Mouse (Mus musculus) spleen, postnatal 10 days (tissue): ENCODE measurements around the gene Cacna1g.

ENCODE experiments used
- DNase-seq, 2 experiments: peaks; one replicate each; pipeline ENCODE4 v3.0.0; 2021 to 2022; ENCODE audit warnings: low spot score in 2 of 2

Gene Cacna1g

DNA sequence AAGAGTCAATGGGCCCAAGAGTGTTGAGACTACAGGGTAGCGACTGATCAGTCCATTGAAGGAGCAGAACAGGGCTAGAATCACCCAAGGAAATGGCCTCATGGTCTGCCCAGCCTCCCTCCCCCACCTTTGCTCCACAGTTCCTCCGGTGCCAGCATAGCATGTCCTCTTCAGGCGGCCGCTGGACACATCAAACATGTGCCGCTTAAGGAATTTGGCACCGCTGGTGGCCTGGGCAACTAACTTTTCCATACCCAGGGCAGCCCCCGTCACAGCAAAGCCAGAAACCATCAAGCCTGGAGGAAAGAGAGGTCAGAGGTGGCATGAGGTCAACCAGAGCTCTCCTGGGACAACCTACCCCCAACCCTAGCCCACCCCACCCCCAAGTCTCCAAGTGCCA, 8.0 kb upstream of the Cacna1g start:
- DNase-seq, result no peak

DNA sequence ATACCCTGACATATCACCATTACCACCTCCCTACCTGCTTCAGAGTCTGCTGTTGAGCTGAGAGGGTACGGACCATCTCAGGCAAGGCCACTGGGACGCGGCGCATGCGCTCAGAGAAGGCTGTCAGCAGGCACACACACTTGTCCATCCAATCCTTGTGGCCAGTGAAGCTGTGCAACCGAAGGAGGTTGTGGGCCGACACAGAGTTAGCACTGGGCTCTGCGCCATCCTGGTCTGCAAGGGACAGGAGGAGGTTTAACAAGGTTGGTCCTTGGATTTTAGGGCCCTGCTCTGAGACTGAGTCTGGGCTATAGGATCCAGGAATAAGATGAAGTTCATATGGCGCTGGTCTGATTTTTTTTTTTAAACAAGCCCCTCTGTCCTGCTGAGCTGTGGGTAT, 6.4 kb upstream of the Cacna1g start:
- no peak for DNase-seq

DNA sequence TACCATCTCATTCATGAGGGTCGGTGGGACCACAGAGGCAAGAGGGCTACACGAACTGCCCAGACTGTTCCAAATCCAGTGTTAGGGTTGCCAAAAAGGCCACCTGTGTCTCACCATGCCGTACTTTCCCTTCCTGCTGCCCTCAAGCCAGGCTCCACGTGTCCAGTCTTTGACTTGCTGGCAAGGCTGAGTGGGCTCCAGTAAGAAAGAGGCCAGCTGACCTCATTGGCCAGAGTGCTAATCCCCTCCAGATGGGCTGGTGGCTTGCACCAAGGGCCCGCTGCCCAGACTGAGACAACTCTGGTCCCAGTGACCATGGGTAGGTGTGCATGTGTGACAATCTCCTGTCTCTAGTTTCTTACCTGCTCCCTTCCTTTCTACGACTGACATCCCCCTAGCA, 3.7 kb upstream of the Cacna1g start:
- no peak for DNase-seq

DNA sequence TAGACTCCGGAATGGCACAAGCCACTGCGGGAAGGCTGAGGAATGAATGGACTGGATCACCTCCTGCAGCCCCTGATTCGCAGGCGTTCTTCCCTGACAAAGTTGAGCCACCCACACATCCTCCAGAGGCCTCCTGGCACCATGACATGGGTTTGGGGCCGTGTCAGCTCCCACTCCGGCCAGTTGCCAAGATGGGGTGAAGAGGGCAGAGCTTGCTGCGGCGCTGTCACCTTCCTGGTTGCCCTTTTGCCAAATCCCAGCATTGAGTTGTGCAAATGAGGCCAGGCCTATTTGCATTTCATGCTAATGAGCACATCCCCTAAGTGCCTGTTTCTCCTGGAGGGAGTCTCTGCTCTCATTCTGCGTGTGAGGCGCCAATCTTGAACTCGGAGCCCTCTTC, 1.7 kb upstream of the Cacna1g start:
- no peak for DNase-seq

DNA sequence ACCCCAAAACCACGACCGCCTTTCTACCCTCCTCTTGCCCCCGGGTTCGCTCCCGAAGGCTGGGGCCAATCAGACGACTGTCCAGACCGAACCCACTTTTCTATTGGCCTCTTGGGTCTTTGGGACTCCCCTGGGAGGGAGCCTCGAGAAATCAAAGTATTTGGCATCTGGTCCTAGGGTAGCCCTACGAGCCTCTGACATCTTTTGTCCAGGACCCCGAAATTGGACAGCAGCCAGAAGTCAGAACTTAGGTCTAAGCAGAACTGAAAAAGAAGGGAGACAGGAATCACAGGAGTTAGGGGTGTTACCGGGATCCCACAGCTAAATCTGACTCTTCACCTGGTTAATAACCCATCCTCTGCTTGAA, 529 bp upstream of the Cacna1g start:
- peak in 1 of 2 experiments; percentile 40 for DNase-seq

DNA sequence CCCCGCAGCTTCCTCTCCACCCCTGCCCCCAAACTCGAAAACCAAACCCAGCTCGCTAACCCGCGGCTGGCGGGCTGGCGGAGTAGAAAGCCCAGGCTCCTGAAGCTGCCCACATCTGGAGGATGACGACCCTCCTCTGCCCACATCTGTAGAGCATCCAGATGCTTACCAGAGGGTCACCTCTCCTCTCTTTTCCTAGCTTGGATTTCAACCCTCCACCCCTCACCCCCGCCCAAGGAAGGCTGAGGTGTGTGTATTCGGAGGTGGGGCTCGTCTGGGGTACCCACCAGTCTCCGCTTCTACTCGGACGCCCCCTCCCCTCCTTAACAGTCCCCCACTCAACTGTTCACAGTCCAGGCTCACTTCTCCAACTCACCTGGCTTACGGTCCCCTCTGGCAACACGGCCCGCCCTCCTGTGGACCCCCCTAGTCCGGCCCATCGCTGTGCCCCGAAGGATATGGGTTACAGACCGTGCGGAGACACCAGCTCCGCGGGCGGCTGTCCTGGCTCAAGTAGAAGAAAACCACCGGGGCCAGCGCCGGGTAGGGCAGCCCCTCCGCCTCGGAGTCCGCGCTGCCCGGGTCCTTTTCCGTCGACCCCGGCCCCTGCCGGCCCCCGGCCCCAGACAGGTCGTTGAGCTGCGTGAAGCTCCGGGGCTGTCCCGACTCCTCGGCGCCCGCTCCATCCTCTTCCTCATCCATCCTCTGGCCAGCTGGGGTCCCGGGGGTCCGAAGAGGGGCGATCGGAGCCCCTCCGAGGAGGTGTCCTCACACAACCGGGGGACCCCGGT, 887 bp downstream of the Cacna1g start:
- DNase-seq, result no peak

DNA sequence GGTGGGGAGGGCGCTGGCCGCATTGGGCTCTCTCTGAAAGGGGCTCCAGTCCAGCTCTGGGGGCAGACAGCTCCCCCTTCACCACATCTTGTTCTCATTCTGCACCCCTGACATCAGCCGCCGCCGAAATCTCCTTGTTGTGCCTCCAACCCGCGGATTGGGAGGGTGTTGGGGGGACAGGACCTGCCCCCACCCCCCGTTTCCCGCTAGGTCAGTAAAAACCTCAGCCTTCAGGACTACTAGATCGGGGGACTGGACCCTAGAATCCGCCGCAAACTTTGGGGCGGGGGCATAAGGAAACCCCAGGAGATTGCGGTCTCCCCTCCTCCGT, 1.4 kb downstream of the Cacna1g start:
- no peak for DNase-seq

DNA sequence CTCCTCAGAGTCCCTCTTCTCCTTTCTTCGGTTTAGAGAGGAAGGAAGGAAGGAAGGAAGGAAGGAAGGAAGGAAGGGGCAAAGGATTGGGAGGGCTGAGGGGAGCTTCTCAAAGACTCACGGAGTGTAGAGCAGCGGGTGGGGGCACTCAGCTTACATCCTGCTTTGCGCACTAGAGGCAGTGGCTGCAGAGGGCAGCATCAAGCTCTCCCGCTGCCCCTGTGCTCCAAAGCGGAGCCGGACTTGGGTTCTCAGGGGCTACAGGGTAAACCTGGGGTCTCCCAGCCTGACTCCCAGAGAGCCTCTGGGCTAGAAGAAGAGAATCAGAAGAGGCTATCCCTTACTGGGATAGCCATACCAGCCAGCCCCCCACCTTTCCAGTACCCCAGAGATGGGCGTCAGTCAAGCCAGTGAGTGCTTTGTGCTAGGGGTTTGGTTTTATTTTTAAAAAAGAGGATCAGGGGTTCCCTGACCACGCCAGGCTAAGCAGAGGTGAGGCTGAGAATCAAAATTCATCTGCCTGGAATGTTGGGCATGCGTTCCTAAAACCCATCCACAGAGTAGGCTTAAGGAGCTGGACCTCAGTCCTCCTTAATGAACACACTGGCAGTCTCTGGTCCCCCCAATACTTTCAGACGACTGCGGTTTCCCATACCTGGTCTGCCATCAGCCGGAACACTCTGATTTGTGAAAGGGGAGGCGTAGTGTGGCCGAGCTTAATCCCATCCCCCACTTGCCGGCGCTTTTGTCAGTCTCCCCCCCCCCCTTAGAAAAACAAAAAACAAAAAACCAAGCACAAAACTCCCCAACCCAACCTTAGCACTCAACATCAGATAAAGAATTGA, 2.0 kb downstream of the Cacna1g start:
- DNase-seq, result no peak

DNA sequence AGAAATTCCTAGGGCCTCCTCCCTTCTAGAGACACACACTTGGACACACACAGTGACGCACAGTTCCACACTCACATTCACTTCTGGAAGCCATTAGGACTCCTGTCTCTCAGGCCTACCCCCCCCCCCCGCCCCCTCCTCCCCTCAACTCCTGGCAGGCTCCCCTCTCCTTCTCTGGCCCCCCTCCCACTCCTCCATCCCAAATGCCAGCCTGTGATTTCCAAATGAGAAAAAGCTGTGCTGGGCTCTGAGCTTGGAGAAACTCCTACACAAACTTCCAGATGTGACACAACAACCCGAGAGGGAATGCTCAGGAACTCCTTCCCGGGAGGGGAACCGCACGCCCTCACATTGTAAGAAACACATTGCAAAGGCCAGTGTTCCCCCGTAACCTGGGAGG, 3.6 kb downstream of the Cacna1g start:
- DNase-seq, result no peak

DNA sequence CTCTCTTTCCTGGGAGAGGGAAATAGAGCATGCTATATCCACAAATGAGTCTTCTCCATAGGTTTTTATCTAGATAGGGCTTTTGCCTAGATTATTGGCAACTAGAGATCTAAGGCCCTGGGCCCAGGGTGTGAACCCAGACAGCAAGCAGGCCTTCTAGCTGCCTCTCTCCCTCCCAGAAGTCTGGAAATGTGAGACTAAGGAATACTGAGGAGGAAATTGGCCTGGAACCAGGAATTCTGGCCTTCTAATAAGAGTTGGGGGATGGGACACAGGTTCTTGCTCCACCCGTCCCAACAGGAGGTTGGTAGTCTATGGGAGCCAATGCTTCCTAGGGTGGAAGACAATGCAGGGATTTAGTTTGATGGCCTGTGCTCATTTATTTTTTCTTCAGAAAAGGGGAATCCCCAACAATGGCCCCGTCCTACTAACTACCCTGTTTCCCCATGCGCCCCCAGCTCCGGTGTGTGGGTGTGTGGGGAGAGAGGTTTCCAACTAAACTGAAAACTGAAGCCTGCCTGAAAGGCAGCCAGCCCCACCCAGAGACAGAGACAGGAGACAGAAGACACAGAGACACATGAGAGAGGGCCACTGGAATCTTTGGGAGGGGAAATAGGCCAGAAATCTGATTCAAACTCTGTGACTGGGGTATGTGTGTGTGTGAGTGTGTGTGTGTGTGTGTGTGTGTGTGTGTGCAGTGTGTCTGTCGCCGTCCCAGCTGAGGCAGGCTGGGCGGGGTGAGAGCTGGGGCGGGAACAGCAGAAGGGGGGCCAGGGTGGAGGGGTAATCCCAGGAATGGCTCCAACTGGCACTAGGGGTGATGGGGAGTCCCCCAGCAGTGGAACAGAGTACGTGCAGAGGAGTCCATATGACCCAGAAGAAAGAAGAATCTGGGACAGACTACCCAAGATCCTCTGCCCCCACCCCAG, 4.6 kb downstream of the Cacna1g start:
- no peak for DNase-seq

DNA sequence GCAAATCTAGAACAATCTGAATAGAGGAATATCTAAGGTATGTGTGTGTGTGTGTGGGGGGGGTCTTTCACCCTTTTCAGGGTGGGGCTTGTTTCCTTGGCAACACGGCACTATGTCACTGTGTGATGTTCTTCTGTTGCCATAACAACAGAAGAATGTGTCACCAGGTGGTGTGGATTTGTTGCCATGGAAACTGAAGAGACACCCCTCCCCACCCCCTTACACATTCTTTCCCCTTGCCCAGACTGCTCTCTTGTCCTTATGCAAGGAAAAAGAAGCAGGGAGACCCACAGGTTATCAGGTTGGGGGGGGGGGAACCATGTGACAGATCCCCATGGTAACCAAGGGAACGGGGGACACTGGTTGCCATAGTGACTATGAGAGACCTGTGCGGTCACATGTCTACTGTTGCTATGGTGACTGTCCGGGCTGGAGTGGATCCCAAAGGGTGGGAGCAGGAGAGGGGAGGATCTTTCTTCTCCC, 5.4 kb downstream of the Cacna1g start:
- no peak for DNase-seq

DNA sequence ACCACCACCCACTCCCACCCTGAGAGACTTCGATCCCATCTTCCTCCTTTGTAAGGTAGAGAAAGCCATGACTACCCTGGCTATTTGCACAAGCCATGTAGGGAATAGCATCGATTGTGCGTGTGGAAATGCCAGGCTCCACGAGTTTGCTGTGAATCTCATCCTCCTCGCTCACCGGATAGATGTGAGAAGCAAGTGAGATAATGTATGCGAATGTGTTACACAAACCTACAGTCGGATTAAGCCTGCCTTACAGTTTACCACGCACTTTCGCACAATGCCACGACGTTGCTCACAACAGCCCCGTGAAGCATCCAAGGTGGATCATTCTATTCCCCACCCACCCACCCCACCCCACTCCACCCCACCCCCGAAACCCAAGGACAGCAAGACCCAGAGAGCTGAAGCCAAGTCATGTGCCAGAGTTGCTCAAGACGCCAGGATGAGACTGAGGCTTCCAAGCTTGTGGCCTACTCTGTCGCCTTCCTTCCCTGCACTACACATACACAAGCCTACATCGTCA, 7.6 kb downstream of the Cacna1g start:
- DNase-seq, result no peak

DNA sequence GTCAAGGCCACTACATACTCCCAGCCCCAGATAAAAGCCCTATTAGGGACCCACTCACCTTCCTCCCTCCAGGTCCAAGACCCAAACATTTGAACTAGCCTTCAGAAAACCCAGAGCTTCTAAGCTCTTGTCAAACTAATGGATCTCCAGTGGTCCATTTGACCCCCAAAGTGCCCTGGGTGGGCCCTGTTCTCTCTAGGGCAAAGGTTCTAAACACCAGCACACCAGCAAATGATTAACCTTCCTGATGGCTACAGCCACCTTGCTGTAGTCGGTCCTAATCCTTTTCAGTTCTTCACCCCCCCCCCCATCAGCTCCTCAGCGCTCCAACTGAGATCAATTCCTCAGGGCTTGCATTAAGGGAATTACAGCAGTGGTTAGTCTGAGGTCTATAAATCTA, 9.8 kb downstream of the Cacna1g start:
- DNase-seq, result no peak

DNA sequence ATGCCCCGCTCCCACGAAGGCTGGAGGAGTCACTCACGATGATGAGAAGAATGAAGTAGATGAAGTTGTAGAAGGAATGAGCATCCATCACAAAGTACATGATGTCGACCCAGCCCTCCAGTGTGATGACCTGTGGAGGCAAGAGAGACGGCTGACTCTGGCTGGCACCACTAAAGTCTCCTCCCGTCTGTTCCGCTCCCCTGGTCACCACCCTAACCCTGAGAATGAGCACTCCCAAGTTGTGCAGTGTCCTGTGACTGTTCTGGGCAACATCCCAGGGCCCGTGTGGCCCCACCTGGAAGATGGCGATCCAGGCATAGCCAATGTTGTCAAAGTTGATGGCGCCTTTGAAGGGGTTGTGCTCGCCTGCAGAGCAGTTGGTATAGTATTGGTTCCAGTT, 12.1 kb downstream of the Cacna1g start:
- no peak for DNase-seq

DNA sequence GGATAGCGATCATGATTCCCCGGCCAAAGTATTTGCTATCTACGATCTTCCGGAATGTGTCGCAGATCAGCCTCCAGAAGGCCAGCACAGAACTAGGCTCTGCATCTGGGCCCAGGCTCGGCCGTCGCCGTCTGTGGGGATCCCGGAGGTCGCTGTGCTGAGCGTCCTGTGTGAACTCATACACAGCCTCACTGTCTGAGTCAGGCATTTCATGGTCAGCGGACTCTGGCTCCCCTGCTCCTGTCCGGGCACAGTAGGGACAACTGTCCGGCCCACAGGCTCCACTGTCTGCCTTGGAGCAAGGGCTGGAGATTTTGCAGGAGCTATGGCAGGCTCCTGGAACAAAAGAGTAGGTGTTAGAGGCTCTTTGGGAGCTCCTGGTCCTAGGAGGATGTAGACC, 17.0 kb downstream of the Cacna1g start:
- DNase-seq, result peak in 1 of 2 experiments; percentile 37

DNA sequence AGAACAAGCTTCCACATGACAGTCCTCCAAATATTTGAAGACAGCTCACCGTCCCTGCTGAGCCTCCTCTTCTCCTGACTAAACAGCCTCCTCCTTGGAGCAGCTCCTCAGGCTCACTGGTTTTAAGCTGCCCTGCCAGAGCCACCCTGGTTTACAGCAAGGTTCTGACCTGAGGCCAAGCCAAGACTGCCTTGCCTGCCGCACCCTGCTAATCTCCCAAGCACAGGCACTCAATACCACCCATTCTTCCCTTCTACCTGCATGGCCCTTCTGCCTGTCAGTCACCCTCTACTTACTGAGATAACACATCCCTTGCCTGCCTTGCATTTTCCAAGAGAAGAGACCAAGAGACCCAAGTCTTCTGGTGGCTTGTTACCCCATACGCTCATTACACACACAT, 17.7 kb downstream of the Cacna1g start:
- DNase-seq, result peak; percentile 62 to 76

DNA sequence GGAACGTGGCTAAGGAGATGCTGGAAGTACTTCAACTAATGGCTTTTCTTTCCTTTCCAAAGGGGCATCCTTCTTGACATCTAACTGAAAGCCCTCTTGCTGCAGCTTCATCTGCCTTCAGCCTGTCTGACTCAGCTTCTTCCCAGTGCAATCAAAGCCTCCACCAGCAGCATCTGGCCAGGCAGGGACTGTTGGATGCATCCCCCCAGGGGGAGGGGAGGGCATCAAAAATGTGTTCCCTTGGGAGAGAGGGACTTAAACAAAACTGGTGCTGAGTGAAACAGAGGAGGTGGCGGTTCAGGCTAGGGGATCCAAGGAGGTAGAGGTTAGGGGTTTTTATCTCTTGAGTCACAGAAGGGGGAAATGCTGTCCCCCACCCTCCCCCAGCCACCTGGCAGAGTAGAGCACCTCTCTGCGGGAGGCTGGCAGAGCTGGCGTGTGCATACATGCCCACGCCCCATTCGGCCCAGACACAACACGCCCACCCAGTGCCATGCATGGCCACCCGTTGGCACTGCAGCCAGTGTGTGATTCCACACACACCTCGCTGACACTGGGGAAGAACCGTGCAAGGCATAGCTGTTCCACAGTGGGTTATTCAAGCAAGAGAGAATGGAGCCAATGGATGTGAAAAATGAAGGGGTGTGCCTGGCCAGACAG, 18.7 kb downstream of the Cacna1g start:
- DNase-seq, result peak; percentile 62 to 74

DNA sequence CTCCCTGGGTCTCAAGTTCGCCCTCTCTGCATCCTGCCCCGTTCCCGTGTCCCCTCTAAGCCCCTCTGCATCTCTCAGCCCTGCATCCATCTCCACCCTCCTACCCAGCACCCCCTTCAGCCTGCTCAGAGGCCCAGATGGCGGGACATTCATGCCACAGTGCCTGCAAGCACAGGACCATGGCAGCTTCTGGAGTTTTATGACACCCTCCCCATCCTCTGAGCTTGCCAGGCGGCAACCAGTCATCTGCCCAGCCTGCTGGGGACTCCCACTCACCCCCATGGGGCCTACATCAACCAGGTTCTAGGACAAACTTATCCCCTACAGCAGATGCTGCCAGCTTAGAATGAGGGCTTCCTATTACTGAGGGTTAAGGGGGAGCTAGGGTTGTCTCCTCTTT, 19.2 kb downstream of the Cacna1g start:
- DNase-seq, result no peak

DNA sequence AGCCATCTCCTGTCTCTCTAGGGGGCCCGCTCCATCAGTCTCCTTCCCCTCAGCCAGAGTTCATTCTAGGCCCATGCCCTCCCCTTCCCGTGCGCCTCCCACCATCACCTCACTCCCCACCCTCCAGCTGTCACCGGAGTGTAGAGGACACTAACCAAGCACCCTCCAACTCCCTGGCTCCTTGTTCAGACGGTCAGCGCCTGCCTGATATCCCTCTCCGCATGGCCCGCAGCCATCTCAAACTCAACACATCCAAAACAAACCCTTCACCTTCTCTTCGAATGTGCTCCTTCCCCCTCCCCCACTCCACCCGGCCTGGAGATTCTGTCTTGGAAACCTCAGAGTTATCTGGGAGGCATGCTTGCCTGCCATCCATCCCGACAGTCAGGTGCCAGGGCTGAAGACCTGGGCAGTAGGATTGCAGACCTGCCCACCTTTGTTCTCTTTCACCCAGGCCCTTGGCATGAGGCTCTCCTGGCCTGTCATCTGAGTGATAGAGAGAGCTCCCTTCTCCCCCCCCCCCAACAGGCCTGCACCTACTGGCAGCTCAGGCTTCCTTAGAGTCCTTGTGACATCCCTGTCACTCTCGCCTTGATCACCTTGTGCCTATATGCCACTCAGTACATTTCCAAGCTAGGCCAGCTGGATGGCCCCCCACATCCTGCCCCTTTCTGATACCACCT, 22.8 kb downstream of the Cacna1g start:
- no peak for DNase-seq

DNA sequence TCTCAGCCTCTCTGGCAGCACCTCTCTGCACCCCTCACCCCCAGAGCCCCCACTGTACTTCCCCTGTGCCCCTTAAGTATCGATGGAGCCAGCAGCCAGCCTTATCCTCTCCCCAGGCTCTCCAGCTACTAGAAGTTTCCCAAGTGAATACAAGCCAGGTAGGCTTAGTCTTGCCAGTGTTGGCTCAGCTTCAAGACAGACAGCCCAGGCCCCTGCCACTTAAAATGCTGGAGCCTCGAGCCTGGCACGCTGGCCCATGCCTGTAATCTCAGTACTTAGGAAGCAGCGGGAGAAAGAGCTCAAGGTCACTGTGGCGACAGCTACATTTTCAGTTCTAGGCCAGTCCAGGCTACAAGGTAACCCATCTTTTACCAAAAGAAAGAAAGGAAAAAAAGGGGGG, 24.1 kb downstream of the Cacna1g start:
- no peak for DNase-seq

DNA sequence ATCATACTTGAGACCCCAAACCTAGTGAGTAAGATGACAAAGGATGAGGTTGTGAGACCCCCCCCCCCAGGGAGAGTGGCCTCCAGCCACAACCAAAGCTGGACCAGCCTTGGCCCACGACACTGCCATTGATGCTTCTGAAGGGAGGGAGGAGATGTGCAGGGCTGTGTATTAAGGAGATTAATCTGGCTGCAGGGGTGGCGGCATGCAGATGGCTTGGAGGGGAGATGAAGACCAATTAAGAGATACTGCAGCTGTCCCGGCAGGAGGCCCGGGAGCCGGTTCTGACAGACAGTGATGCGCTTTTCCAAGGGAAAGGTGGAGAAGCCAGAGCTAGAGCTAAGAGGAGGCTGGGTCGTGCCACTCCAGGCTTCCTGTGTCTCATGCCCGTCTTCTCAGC, 24.8 kb downstream of the Cacna1g start:
- DNase-seq, result no peak
